Mouse (Mus musculus): Measurements from ENCODE around the gene Wdr25.

DNA sequence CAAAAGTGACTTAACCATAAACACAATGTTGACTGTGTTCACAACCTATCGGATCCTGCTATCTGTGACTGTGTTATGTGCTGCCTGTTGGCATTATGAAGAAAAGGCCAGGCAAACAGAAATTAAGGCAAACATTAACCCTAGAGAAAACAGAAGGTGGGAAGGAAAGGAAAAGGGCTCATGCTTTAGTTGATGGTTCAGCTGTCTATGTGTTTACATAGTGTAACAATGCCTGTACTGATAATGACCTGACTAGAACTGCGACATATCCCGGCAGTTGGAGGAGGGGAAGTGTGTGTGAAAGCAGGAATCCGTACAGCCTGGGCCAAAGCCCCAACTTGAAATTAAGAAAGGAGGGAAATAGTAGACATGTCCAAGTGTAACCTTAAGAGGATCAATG lies 6.4 kb upstream of the Wdr25 start:
- no peak for TF ChIP-seq POLR2A (IDR thresholded peaks at IDR 0.05; ENCODE audit: control insufficient read depth, extremely low read depth, insufficient read depth, low read length, poor library complexity)
- no peak for TF ChIP-seq CTCF (IDR thresholded peaks at IDR 0.05; ENCODE audit: borderline replicate concordance, control insufficient read depth, extremely low read depth, insufficient read depth, low read length, poor library complexity)

Data from thymus, adult 2 months (tissue).